Mouse (Mus musculus): ENCODE measurements around the gene Dstyk. TPM values are rescaled to one million over a fixed set of nuclear protein-coding genes. Genes with fewer than 3 reads are reported as not detected.
A peak's percentile ranks its signal among the peaks of the same experiment; 100 is the strongest.

Gene Dstyk
- total and polyA plus RNA-seq, 2 experiments from 2014 or later: 6.7 to 37.6 TPM

DNA sequence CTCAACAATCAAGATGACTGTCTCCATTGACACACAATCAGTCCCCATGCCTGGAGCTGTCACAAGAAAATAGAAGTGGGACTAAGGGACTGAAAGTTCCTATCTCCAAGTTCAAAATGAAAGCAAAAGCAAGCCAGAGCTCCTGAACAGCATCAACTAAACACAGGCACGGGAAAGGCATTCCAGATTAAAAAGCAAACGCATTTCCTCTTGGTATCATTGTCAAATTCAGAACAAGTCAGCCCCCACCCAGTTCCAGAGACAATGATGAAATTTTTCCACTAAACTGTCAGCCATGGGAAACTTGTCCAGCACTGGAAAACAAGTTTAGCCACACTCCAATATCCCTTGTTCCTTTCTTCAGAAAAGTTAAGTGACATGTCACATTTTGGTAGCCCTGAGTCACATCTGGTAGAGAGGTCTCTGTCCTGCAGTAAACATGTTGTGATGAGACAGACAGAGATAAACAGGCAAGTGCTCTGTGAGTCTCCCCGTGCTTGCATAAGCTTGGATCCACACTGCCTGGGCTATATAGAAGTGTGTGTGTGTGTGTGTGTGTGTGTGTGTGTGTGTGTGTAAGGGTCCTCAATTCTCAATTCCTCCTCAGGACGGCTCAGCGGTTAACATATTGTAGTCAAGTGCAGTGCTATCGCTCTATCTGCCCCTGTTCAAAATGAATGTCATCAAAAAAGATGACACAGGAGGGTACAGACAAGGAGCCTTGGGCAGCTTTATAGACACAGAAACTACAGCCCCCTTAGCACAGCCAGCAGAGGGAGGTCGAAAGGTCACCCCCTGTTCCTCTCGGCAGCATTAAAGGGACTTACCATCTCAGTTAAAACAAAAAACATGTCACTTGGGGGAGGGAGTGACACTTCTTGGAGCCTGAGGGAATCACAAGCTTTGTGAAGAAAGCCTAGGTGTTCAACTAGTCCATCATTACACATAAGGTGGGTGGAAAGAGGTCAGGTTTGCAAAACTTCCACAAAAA lies 28.2 kb upstream of the Dstyk start:
- no peaks in the 10 kb centered on the region for H3K36me3 ChIP-seq (replicated peaks; ENCODE audit: control insufficient read depth, insufficient read depth, low read length)
- H3K27ac ChIP-seq (ENCODE audit: low read depth): peak overlapping the region; percentile 80
- DNase-seq (ENCODE audit: low spot score) (peak; percentile 63), ATAC-seq (ENCODE audit: insufficient read depth, low read depth) (no peak)
- H3K9ac ChIP-seq (replicated peaks; ENCODE audit: low read depth, low read length): peak overlapping the region; percentile 8; the same call in 1 of the 2 replicates
- H3K4me3 ChIP-seq (ENCODE audit: low read depth, low read length): peak overlapping the region; percentile 61
- no peaks in the 10 kb centered on the region for H3K27me3 ChIP-seq (ENCODE audit: control insufficient read depth, insufficient read depth, low read length)
- TF ChIP-seq EP300 (IDR thresholded peaks at IDR 0.05; ENCODE audit: low read depth) (no peak), CTCF (IDR thresholded peaks at IDR 0.05; ENCODE audit: low read depth) (no peak)
- no peaks in the 10 kb centered on the region for H3K9me3 ChIP-seq (replicated peaks; ENCODE audit: control insufficient read depth, low read length)
- H3K4me1 ChIP-seq (ENCODE audit: control insufficient read depth, insufficient read depth): peaks cover 45% of the 10 kb centered on the region
- peak overlapping the region; percentile 82 for H3K4me2 ChIP-seq (ENCODE audit: low read depth, low read length)
- WGBS: 45% methylated on average over 8 of the region's 8 CpGs

DNA sequence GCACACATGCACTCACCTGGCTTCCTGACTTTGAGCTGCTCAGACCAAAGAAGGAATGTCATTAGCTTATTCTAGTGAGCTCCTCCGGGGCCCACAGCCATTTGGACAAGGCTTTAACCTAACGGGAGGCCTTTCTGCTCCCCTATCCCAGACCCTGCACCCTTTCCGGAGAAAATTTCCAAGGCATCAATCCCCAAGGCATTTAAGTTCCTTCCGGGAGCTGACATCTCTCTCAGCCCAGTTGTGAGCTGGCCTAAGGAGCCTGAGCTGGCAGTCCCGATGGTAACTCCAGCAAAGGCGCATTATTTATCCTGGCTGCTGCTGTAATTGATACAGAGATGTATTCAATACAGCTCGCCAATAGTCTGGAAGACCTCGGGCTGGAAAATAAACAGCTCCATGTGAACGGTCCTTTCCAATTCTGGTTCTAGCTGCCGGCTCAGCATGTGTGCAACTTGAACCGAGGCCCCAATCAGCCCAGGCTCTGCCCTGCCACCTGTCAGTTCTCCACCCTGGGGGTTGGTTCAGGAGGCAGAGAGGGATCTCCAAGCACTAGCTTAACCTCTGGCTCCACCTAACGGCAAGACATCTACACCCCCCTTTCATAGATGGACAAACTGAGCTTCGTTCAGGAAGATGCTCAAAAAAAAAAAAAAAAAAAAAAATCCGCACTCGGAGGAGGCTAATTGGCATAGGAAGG lies 27.3 kb upstream of the Dstyk start:
- 27% methylated on average over 15 of the region's 15 CpGs for WGBS

DNA sequence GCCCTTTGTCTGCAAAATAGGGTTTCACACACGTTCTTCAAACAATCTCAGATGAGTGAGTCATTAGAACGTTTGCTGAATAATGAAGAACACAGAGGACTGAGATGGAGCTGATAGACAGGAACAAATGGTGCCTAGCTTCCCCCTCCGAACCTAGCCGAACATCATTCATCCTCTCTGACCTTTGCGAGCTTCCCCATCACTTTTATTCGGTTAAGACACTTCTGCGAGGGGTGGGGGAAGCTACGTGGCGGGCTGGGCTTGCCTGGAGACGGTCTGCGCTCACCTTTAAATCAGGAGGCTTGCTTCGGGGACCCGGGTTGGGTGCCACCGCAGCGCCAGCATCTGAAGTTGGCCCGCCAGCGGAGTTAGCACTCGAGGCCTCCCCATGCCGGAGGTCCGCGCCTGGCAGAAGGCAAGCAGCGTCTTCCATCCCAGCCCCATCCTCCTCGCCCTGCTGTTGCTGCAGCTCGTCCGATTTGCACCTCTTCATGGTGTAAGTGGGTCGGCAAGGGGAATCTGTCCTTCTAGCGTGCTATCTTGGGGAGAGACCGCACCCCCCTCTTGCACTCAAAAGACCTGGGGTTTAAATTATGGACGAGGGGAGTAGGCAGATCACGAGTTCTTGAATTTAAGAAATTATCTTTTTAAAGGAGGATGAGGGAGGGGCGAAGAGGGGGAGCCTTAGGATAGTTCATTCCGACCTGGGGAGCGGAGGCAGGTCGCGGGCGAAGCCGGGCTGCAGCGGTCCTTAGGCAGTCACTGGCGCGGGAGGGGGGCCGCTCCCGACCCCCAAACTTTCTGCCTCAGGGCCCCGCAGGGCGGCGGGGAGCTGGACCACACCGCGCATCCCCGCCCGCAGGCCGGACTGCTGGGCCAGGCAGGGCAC lies 26.4 kb upstream of the Dstyk start, which contains the start of gene Tmcc2:
Tmcc2 (minus strand) TSS at position 591 of the 889 bp plus-strand sequence.
- Histone ChIP-seq H3K27me3 (ENCODE audit: control insufficient read depth, insufficient read depth, low read length) (no peaks in the 10 kb centered on the region), H3K4me2 (ENCODE audit: low read depth, low read length) (peak within 1 kb of the TSS; percentile 82), H3K4me1 (ENCODE audit: control insufficient read depth, insufficient read depth) (peaks cover 31% of the 10 kb centered on the region), H3K4me3 (ENCODE audit: low read depth, low read length) (peak within 1 kb of the TSS; percentile 61), H3K9ac (replicated peaks; ENCODE audit: low read depth, low read length) (peak within 1 kb of the TSS; percentile 73), H3K36me3 (replicated peaks; ENCODE audit: control insufficient read depth, insufficient read depth, low read length) (no peaks in the 10 kb centered on the region), H3K27ac (ENCODE audit: low read depth) (peak within 1 kb of the TSS; percentile 52), H3K9me3 (replicated peaks; ENCODE audit: control insufficient read depth, low read length) (no peaks in the 10 kb centered on the region)
- ATAC-seq (ENCODE audit: insufficient read depth, low read depth): peak; percentile 18
- peak; percentile 9 for DNase-seq (ENCODE audit: low spot score)
- 1% methylated on average over 50 of the region's 50 CpGs for WGBS
- no peak for TF ChIP-seq CTCF (IDR thresholded peaks at IDR 0.05; ENCODE audit: low read depth)
- no peak for TF ChIP-seq EP300 (IDR thresholded peaks at IDR 0.05; ENCODE audit: low read depth)

More for the DNA sequence above, 27.3 kb upstream of the Dstyk start:
- Histone ChIP-seq H3K27ac (ENCODE audit: low read depth) (peak overlapping the region; percentile 80), H3K4me1 (ENCODE audit: control insufficient read depth, insufficient read depth) (peaks cover 35% of the 10 kb centered on the region), H3K4me2 (ENCODE audit: low read depth, low read length) (peak overlapping the region; percentile 82), H3K27me3 (ENCODE audit: control insufficient read depth, insufficient read depth, low read length) (no peaks in the 10 kb centered on the region), H3K9me3 (replicated peaks; ENCODE audit: control insufficient read depth, low read length) (no peaks in the 10 kb centered on the region), H3K4me3 (ENCODE audit: low read depth, low read length) (peak overlapping the region; percentile 61), H3K36me3 (replicated peaks; ENCODE audit: control insufficient read depth, insufficient read depth, low read length) (no peaks in the 10 kb centered on the region), H3K9ac (replicated peaks; ENCODE audit: low read depth, low read length) (no peak overlapping the region)
- DNase-seq (ENCODE audit: low spot score) (peak; percentile 34), ATAC-seq (ENCODE audit: insufficient read depth, low read depth) (no peak)
- peak; percentile 52 for TF ChIP-seq CTCF (IDR thresholded peaks at IDR 0.05; ENCODE audit: low read depth)
- no peak for TF ChIP-seq EP300 (IDR thresholded peaks at IDR 0.05; ENCODE audit: low read depth)

DNA sequence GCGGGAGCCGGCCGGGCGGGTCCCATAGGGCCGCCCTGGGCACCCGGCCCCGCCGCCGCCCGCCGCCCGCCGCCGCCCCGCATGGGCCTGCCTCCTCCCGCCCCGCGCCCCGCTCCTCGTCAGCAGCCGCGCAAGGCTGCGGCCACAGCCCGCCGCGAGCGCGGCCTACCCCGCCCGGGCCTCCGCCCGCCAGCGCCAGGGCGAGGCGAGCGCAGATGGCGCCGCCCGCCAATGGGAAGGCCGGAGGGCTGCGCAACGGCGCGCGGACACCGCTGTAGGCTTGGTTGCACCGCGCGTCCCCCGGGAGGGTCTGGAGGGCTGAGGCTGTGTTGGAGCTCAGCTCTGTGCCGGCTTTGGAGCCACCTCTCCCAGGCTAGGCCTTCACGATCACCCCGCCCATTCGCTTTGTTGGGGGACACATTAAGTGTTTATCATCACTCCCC lies 25.8 kb upstream of the Dstyk start:
- Histone ChIP-seq H3K4me2 (ENCODE audit: low read depth, low read length) (peak overlapping the region; percentile 82), H3K27ac (ENCODE audit: low read depth) (peak overlapping the region; percentile 52), H3K27me3 (ENCODE audit: control insufficient read depth, insufficient read depth, low read length) (no peaks in the 10 kb centered on the region), H3K9ac (replicated peaks; ENCODE audit: low read depth, low read length) (peak overlapping the region; percentile 73), H3K4me3 (ENCODE audit: low read depth, low read length) (peak overlapping the region; percentile 61), H3K4me1 (ENCODE audit: control insufficient read depth, insufficient read depth) (peaks cover 31% of the 10 kb centered on the region), H3K9me3 (replicated peaks; ENCODE audit: control insufficient read depth, low read length) (no peaks in the 10 kb centered on the region), H3K36me3 (replicated peaks; ENCODE audit: control insufficient read depth, insufficient read depth, low read length) (no peaks in the 10 kb centered on the region)
- peak; percentile 20 for DNase-seq (ENCODE audit: low spot score)
- peak; percentile 88 for ATAC-seq (ENCODE audit: insufficient read depth, low read depth)
- WGBS: under 1% methylated on average over 39 of the region's 54 CpGs
- TF ChIP-seq EP300 (IDR thresholded peaks at IDR 0.05; ENCODE audit: low read depth) (no peak), CTCF (IDR thresholded peaks at IDR 0.05; ENCODE audit: low read depth) (no peak)

DNA sequence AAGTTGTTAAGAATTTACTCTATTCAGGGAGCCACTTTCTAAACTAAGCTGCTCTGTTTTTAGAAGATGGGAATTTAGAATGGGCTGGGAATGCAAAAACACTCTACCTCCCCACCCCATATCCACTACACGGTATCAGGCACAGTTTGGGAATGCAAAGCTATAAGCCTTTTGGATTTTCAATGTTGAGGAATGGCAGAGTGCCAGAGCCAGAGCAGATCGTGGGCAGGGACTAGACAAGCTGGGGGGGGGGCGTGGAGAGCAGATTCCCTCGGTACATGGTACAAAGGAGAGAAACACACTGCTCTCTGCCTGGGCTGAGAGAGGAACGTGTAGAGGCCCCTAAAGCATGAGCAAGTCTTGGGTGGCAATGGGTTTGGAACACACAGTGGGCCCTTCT lies 24.5 kb upstream of the Dstyk start:
- no peak for TF ChIP-seq CTCF (IDR thresholded peaks at IDR 0.05; ENCODE audit: low read depth)
- no peak for TF ChIP-seq EP300 (IDR thresholded peaks at IDR 0.05; ENCODE audit: low read depth)
- ATAC-seq (ENCODE audit: insufficient read depth, low read depth) (no peak), DNase-seq (ENCODE audit: low spot score) (no peak)
- no peaks in the 10 kb centered on the region for H3K36me3 ChIP-seq (replicated peaks; ENCODE audit: control insufficient read depth, insufficient read depth, low read length)
- H3K9me3 ChIP-seq (replicated peaks; ENCODE audit: control insufficient read depth, low read length): no peaks in the 10 kb centered on the region
- no peak overlapping the region for H3K9ac ChIP-seq (replicated peaks; ENCODE audit: low read depth, low read length)
- no peaks in the 10 kb centered on the region for H3K27me3 ChIP-seq (ENCODE audit: control insufficient read depth, insufficient read depth, low read length)
- H3K27ac ChIP-seq (ENCODE audit: low read depth): no peak overlapping the region
- WGBS: 53% methylated on average over 5 of the region's 5 CpGs
- no peak overlapping the region for H3K4me2 ChIP-seq (ENCODE audit: low read depth, low read length)
- H3K4me3 ChIP-seq (ENCODE audit: low read depth, low read length): no peak overlapping the region
- H3K4me1 ChIP-seq (ENCODE audit: control insufficient read depth, insufficient read depth): peaks cover 25% of the 10 kb centered on the region

Data from heart, postnatal 0 days (tissue).